Mouse (Mus musculus) kidney, embryonic 16.5 days (tissue): ENCODE measurements around the gene Tubg1. TPM values are rescaled to one million over a fixed set of nuclear protein-coding genes. Genes with fewer than 3 reads are reported as not detected.

Experiments
- ATAC-seq: fragments of 200-750 bp; cut with Nextera tagmentation; 2 replicates; pipeline ENCODE4 v1.8.0; 2017; ENCODE audit warnings: moderate TSS enrichment; ENCODE audit not compliant: low FRiP score, low TSS enrichment
- H3K27ac ChIP-seq: fragments of 300-500 bp; sonication (generic); 2 replicates; pipeline ENCODE4 v1.5.1; 2014; ENCODE audit warnings: low read length
- H3K27me3 ChIP-seq: fragments of 300-500 bp; sonication (generic); 2 replicates; pipeline ENCODE4 v1.6.1; 2014; ENCODE audit warnings: low read length, control low read depth, mixed read lengths; ENCODE audit not compliant: insufficient read depth
- H3K36me3 ChIP-seq: fragments of 300-500 bp; sonication (generic); 2 replicates; pipeline ENCODE4 v1.6.1; 2014; ENCODE audit warnings: low read length, control low read depth, mixed read lengths; ENCODE audit not compliant: insufficient read depth
- H3K4me1 ChIP-seq: fragments of 300-500 bp; sonication (generic); 2 replicates; pipeline ENCODE4 v1.6.1; 2014; ENCODE audit warnings: low read length, control low read depth, mixed read lengths; ENCODE audit not compliant: insufficient read depth
- H3K4me2 ChIP-seq: fragments of 300-500 bp; sonication (generic); replicated peaks from 2 replicates; pipeline ENCODE4 v1.6.1; 2014; ENCODE audit warnings: low read depth, low read length
- H3K4me3 ChIP-seq: fragments of 300-500 bp; sonication (generic); 2 replicates; pipeline ENCODE4 v1.5.1; 2014; ENCODE audit warnings: mild to moderate bottlenecking, low read length
- H3K9ac ChIP-seq: fragments of 300-500 bp; sonication (generic); replicated peaks from 2 replicates; pipeline ENCODE4 v1.6.1; 2014; ENCODE audit warnings: low read length
- H3K9me3 ChIP-seq: fragments of 300-500 bp; sonication (generic); 2 replicates; pipeline ENCODE4 v1.6.1; 2016; ENCODE audit warnings: low read length, control low read depth
- WGBS: fragments of 180-500 bp; shearing (Covaris S2); extraction: QIAGEN DNeasy Blood & Tissue Kit; methylation state at CpG from one replicate; pipeline ENCODE4 v1.1.7; 2014; 5-methylcytosine and 5-hydroxymethylcytosine counted together
- polyA plus RNA-seq: library from polyadenylated mRNA; unstranded; fragments of >200 nt; fragmentation: Nextera tagmentation; extraction: Ambion mirVana; gene quantifications from 2 replicates; pipeline ENCODE4 v1.2.1, GENCODE M21; 2015

Tubg1 gene
- polyA plus RNA-seq, 1 experiment from 2014 or later, result 98.2 TPM

DNA sequence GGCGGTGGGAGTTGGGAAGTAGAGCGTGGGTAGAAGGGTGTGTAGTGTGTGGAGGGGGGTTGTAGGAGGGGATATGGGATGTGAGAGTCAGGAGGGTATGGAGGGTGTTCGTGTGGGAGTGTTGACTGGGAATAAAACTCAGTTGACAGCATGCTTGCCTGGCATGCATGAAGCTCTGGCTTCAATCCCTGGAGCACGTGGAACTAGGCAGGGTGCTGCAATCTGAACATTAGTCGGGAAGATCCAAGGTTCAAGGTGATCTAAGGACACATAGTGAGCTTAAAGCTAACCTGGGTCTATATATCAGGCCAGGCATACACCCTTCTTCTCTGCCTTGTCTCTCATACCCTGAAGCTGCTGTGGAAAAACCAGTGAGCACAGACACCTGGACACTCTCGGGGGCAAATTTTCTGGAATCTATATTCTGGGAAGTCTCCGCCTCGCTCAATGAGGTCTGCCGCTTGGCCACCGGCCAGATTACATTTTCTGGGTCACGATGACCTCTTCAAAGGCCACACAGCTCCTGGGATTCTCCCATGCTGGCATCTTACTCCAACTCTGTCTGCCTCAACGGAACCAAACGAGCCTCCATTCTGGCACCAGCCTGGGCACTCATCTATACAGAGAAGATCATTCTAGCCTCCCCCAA is 14.6 kb downstream of the Tubg1 start:
- WGBS, result 60% methylated on average over 13 of the region's 13 CpGs

DNA sequence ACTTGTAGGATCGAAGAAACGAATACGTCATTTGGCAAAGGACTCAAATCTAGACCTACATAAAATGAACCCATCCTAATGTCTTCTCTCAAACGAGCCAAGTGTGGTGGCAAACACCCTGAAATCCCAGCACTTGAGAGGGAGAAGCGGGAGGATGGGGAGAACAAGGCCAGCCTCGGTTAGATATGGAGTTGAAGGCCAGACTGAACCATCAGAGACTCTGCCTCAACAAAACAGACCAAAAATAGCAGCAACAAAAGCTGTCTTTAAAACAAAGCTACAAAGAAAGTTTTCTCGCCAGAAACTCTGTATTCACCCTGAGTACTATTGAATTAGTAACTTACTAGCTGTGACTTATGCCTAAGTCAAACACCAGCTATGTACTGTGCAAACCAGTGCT is 17.3 kb downstream of the Tubg1 start:
- Histone ChIP-seq H3K27me3 (no peaks in the 10 kb centered on the region), H3K9me3 (no peaks in the 10 kb centered on the region), H3K4me1 (peaks cover 28% of the 10 kb centered on the region; the same call in 1 of the 2 replicates), H3K27ac (no peak overlapping the region), H3K36me3 (no peaks in the 10 kb centered on the region), H3K4me3 (no peak overlapping the region), H3K9ac (no peak overlapping the region), H3K4me2 (no peak overlapping the region)
- no peak for ATAC-seq
- WGBS, result 78% methylated on average over 7 of the region's 7 CpGs

More for the DNA sequence above, 14.6 kb downstream of the Tubg1 start:
- no peaks in the 10 kb centered on the region for H3K27me3 ChIP-seq
- no peak overlapping the region for H3K9ac ChIP-seq
- no peak for ATAC-seq
- H3K4me2 ChIP-seq, result no peak overlapping the region
- no peak overlapping the region for H3K4me3 ChIP-seq
- H3K36me3 ChIP-seq, result no peaks in the 10 kb centered on the region
- H3K27ac ChIP-seq, result no peak overlapping the region
- peaks cover 15% of the 10 kb centered on the region; the same call in 1 of the 2 replicates for H3K4me1 ChIP-seq
- peaks cover 4% of the 10 kb centered on the region for H3K9me3 ChIP-seq

DNA sequence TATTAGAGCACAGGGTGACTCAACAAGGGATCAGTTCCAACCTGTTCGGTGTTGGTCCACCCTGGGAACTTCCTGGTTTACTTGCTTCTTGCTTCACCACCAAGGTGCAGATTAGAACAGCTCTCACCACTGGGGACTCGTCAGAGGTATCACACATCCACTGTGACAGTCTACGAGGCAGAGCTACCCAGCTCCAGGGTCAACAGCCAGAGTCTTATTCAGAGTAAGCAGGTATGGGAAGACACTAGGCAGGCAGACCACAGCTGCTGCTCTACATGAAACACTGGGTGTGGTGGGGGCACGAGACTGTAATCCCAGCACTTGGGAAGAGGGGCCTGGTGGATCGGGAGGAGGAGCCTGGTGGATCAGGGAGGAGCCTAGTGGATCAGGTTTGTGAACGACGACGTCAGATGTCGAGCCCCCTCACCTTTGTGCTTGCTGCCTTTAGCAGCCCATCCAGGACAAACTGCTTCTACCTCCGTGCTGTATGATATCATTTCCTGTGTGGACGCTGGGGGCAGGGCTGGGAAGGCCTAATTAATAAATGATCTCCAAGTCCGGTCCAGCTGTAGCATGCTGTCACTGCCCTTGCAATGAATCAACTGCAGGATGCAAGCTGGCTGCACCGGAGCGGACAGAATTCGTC is 18.9 kb downstream of the Tubg1 start:
- peak overlapping the region; percentile 45 for H3K9ac ChIP-seq
- no peaks in the 10 kb centered on the region for H3K9me3 ChIP-seq
- peaks cover 28% of the 10 kb centered on the region; the same call in 1 of the 2 replicates for H3K4me1 ChIP-seq
- ATAC-seq, result peak; percentile 70
- peak overlapping the region; percentile 41 for H3K4me2 ChIP-seq
- H3K36me3 ChIP-seq, result no peaks in the 10 kb centered on the region
- H3K4me3 ChIP-seq, result peak overlapping the region; percentile 10; the same call in 1 of the 2 replicates
- H3K27ac ChIP-seq, result peak overlapping the region; percentile 65
- WGBS, result 9% methylated on average over 15 of the region's 15 CpGs
- no peaks in the 10 kb centered on the region for H3K27me3 ChIP-seq

DNA sequence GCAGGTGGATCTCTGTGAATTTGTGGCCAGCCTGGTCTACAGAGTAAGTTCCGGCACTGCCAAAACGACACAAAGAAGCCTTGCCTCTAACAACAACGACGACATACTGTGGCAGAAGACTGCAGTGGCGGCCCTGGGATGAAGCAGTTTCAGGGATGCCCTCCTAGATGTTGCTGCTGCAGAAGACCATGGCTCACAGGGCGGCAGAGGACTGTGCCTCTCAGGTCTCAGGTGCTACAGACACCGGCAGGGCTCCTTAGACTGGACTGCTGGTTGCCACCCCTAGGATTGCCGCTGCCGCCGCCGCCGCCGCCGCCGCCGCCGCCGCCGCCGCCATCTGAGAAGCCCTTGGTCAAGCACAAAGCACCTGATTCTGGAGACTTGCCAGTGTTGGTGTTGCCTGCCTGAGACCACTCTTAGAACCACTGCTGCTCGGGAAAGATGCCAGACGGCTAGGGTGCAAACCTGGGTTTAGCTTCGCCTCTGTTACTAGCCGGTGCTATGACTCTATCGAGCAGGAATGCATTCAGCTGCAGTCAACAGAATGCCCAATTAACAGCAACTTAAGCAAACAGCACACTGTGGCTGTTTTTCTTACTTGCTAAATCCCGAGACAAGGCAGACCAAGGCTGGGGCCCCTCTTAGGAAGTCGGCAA is 20.6 kb downstream of the Tubg1 start:
- no peak overlapping the region for H3K27ac ChIP-seq
- no peaks in the 10 kb centered on the region for H3K36me3 ChIP-seq
- peak overlapping the region; percentile 51 for H3K9ac ChIP-seq
- peaks cover 28% of the 10 kb centered on the region; the same call in 1 of the 2 replicates for H3K4me1 ChIP-seq
- 33% methylated on average over 27 of the region's 27 CpGs for WGBS
- no peaks in the 10 kb centered on the region for H3K27me3 ChIP-seq
- peak overlapping the region; percentile 36 for H3K4me3 ChIP-seq
- H3K9me3 ChIP-seq, result no peaks in the 10 kb centered on the region
- no peak for ATAC-seq
- H3K4me2 ChIP-seq, result peak overlapping the region; percentile 60

DNA sequence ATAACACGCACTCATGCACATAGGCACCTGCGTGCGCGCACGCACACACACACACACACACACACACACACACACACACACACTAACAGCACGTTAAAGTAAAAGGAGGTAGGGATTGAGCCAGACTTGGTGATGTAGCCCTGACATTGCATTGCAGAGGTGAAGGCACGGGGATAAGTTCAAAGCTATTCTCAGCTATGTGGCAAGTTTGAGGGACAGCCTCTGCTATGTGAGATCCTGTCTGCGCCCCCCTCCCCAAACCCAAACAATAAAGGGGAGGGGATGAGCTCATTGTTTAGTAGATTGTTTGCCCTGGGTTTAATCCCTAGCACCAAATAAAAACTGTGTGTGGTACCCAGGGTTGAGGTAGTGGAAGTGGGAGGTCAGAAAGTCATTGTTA is 21.4 kb downstream of the Tubg1 start:
- ATAC-seq, result no peak
- H3K36me3 ChIP-seq, result no peaks in the 10 kb centered on the region
- H3K9ac ChIP-seq, result no peak overlapping the region
- H3K4me3 ChIP-seq, result no peak overlapping the region
- 88% methylated on average over 8 of the region's 8 CpGs for WGBS
- H3K4me1 ChIP-seq, result peaks cover 28% of the 10 kb centered on the region; the same call in 1 of the 2 replicates
- no peaks in the 10 kb centered on the region for H3K9me3 ChIP-seq
- H3K27ac ChIP-seq, result no peak overlapping the region
- H3K27me3 ChIP-seq, result no peaks in the 10 kb centered on the region
- no peak overlapping the region for H3K4me2 ChIP-seq

DNA sequence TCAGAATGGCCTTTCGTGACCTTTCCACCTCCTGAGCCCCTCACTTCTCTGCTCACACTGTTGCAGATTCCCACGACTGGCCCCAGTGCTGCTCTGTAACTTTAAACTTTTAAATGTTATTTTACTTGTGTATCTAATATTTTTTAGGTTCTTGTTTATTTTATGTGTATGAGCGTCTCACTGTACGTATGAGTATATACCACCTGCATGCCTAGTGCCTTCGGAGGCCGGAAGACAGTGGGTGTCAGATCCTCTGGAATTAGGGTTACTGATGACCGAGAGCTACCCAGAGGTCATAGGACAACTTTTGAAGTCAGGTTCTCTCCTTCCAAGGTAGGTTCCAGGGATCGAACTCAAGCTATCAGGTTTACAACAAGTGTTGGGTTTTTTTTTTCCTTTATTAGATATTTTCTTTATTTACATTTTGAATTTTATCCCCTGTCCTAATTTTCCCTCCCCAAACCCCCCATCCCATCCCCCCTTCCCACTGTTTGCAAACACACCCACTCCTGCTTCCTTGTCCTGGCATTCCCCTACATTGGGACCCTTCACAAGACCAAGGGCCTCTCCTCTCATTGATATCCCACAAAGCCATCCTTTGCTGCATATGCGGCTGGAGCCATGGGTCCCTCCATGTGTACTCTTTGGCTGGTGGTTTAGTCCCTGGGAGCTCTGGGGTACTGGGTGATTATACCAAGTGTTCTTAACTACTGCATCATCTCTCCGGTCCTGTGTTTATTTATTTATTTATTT is 22.7 kb downstream of the Tubg1 start:
- Histone ChIP-seq H3K9me3 (no peaks in the 10 kb centered on the region), H3K27me3 (no peaks in the 10 kb centered on the region), H3K4me2 (no peak overlapping the region), H3K4me3 (no peak overlapping the region), H3K9ac (no peak overlapping the region), H3K36me3 (no peaks in the 10 kb centered on the region), H3K27ac (no peak overlapping the region), H3K4me1 (peaks cover 28% of the 10 kb centered on the region; the same call in 1 of the 2 replicates)
- WGBS, result 86% methylated on average over 10 of the region's 10 CpGs
- no peak for ATAC-seq

DNA sequence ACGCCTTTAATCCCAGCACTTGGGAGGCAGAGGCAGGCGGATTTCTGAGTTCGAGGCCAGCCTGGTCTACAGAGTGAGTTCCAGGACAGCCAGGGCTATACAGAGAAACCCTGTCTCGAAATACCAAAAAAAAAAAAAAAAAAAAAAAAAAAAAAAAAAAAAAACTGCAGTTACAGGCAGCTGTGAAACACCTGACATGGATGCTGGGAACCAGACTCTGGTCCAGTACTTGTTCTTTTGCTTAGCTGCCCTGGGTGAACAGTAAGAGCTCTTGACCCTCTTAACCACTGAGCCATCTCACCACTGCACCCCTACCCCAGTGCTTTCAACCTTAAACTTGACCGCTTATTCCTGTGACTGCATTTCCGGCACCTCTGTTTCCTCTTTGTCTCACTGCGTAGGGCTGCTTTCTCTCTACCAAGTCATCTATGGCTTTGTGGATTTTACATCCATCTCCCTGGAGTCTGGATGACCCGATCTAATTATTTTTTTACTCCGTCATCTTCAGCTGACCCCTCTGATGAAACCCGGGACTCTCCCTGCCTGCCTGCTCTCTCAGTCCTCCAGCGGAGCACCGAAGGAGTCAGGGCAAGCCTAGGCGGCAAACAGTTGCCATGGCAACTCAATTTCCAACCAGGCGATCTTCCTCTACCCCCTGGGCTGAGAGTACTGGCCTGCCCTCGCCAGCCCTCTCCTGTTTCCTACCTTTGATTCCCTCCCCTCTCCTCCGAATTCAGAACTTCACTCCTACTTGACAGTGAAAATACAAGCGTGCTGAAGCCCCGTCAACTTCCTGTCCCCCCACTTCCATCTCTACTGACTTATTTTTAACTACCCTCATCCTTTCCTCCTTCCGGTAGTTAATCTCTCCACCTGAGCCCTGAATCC is 23.8 kb downstream of the Tubg1 start:
- H3K36me3 ChIP-seq, result no peaks in the 10 kb centered on the region
- H3K9me3 ChIP-seq, result no peaks in the 10 kb centered on the region
- peak overlapping the region; percentile 68; the same call in 1 of the 2 replicates for H3K27ac ChIP-seq
- peaks cover 31% of the 10 kb centered on the region for H3K4me1 ChIP-seq
- 18% methylated on average over 18 of the region's 19 CpGs for WGBS
- peak overlapping the region; percentile 70 for H3K4me2 ChIP-seq
- peak overlapping the region; percentile 33 for H3K4me3 ChIP-seq
- ATAC-seq, result peak; percentile 46; the same call in 1 of the 2 replicates
- no peaks in the 10 kb centered on the region for H3K27me3 ChIP-seq
- H3K9ac ChIP-seq, result peak overlapping the region; percentile 61

DNA sequence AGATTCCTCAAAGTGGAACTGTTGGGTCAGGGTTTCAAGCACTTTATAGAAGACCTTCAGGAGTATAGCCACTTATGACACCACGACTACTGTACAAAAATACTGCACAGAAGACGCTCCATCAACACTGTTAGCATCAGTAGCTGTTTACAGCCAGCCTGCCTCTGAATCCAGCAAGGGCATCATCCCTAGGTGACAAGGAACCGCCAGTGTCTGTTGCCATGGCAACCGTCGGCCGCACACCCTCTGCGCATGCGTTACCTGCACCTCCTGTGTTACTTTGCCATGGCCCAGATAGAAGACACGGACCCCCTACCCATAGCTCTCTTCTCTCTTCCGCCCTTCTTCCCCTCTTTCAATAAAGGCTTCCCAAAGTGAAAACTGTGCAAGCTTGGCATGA is 26.6 kb downstream of the Tubg1 start:
- Histone ChIP-seq H3K4me2 (no peak overlapping the region), H3K27ac (no peak overlapping the region), H3K9ac (no peak overlapping the region), H3K27me3 (no peaks in the 10 kb centered on the region), H3K36me3 (no peaks in the 10 kb centered on the region), H3K9me3 (no peaks in the 10 kb centered on the region), H3K4me1 (peaks cover 22% of the 10 kb centered on the region), H3K4me3 (no peak overlapping the region)
- 29% methylated on average over 10 of the region's 10 CpGs for WGBS
- ATAC-seq, result no peak

DNA sequence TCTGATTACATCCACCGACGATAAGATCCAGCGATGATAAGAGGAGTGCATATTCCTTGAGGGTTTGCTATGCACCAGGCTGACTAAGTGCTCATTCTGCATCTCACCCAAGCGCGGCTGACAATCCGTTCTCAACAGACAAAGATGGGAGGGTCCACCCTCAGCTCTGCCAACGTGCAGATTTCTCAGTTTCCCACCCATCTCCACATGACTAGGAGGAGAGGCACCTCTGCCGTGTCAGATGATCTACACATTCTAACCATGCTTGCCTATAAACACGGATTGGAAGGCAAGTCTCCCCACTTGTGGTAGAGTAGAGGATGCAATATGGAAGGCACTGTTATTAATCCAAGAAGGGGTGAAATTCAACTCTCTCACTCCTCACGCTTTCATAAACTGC is 29.0 kb downstream of the Tubg1 start:
- no peaks in the 10 kb centered on the region for H3K9me3 ChIP-seq
- 0 out of 2 replicates have a peak, but pooled peaks have one; percentile 17 for ATAC-seq
- H3K4me1 ChIP-seq, result peaks cover 21% of the 10 kb centered on the region
- no peaks in the 10 kb centered on the region for H3K27me3 ChIP-seq
- H3K4me3 ChIP-seq, result no peak overlapping the region
- H3K27ac ChIP-seq, result peak overlapping the region; percentile 87
- no peak overlapping the region for H3K4me2 ChIP-seq
- peak overlapping the region; percentile 48 for H3K9ac ChIP-seq
- no peaks in the 10 kb centered on the region for H3K36me3 ChIP-seq
- 43% methylated on average over 10 of the region's 10 CpGs for WGBS
